Mouse (Mus musculus) stomach, postnatal 0 days (tissue): Measurements from ENCODE around the gene P2ry2. TPM values are rescaled to one million over a fixed set of nuclear protein-coding genes. Genes with fewer than 3 reads are reported as not detected.
A peak's percentile ranks its signal among the peaks of the same experiment; 100 is the strongest.

Source experiments
- ATAC-seq: fragments of 200-750 bp; cut with Nextera tagmentation; 2 replicates; pipeline ENCODE4 v1.8.0; 2017; ENCODE audit not compliant: low FRiP score, low TSS enrichment
- DNase-seq: peaks from one replicate; pipeline ENCODE4 v3.0.0-alpha.2; 2016; ENCODE audit warnings: low spot score
- H3K27ac ChIP-seq: fragments of 300-500 bp; sonication (generic); replicated peaks from 2 replicates; pipeline ENCODE4 v1.5.1; 2014; ENCODE audit warnings: mild to moderate bottlenecking, control low read depth
- H3K27me3 ChIP-seq: fragments of 300-500 bp; sonication (generic); 2 replicates; pipeline ENCODE4 v1.6.1; 2014; ENCODE audit warnings: low read length; ENCODE audit not compliant: control insufficient read depth, insufficient read depth
- H3K36me3 ChIP-seq: fragments of 300-500 bp; sonication (generic); 2 replicates; pipeline ENCODE4 v1.6.1; 2014; ENCODE audit warnings: low read length, mixed read lengths; ENCODE audit not compliant: control insufficient read depth, insufficient read depth
- H3K4me1 ChIP-seq: fragments of 300-500 bp; sonication (generic); replicated peaks from 2 replicates; pipeline ENCODE4 v1.6.1; 2014; ENCODE audit warnings: antibody characterized with exemption; ENCODE audit not compliant: control insufficient read depth, insufficient read depth
- H3K4me2 ChIP-seq: fragments of 300-500 bp; sonication (generic); replicated peaks from 2 replicates; pipeline ENCODE4 v1.6.1; 2014; ENCODE audit warnings: low read depth, mild to moderate bottlenecking, control low read depth, moderate library complexity
- H3K4me3 ChIP-seq: fragments of 300-500 bp; sonication (generic); 2 replicates; pipeline ENCODE4 v1.5.1; 2014; ENCODE audit warnings: low read depth, low read length, control low read depth
- H3K9ac ChIP-seq: fragments of 300-500 bp; sonication (generic); 2 replicates; pipeline ENCODE4 v1.6.1; 2014; ENCODE audit warnings: mild to moderate bottlenecking, low read length, control low read depth, mixed read lengths
- H3K9me3 ChIP-seq: fragments of 300-500 bp; sonication (generic); 2 replicates; pipeline ENCODE4 v1.6.1; 2016; ENCODE audit warnings: low read length; ENCODE audit not compliant: control insufficient read depth
- CTCF ChIP-seq: IDR thresholded peaks from 2 replicates; pipeline ENCODE4 v1.5.1; 2016; ENCODE audit warnings: antibody characterized with exemption, low read depth, mild to moderate bottlenecking, moderate library complexity
- EP300 ChIP-seq: optimal IDR thresholded peaks from 2 replicates; pipeline ENCODE3; 2016; ENCODE audit warnings: antibody characterized with exemption
- WGBS: fragments of 180-500 bp; shearing (Covaris S2); extraction: QIAGEN DNeasy Blood & Tissue Kit; methylation state at CpG from one replicate; pipeline ENCODE4 v1.1.7; 2014; 5-methylcytosine and 5-hydroxymethylcytosine counted together
- polyA plus RNA-seq: library from polyadenylated mRNA; unstranded; fragments of >200 nt; fragmentation: Nextera tagmentation; extraction: Ambion mirVana; gene quantifications from 2 replicates; pipeline ENCODE4 v1.2.1, GENCODE M21; 2015

Gene P2ry2
- polyA plus RNA-seq, 1 experiment from 2014 or later, result 5.7 TPM

GRCm38 (mm10) chr7:101017021-101017461 is 4.4 kb upstream of the P2ry2 start:
- WGBS, result 72% methylated on average over 7 of the region's 7 CpGs
- Histone ChIP-seq H3K9me3 (no peaks in the 10 kb centered on the region), H3K27ac (no peak overlapping the region), H3K4me2 (no peak overlapping the region), H3K4me3 (no peak overlapping the region), H3K36me3 (no peaks in the 10 kb centered on the region), H3K4me1 (no peaks in the 10 kb centered on the region), H3K27me3 (peaks cover 3% of the 10 kb centered on the region; the same call in 1 of the 2 replicates), H3K9ac (no peak overlapping the region)
- DNase-seq, result no peak
- peak; percentile 35; the same call in 1 of the 2 replicates for ATAC-seq
- TF ChIP-seq CTCF (no peak), EP300 (no peak)

- H3K27me3 ChIP-seq, result peaks cover 3% of the 10 kb centered on the region; the same call in 1 of the 2 replicates
- no peaks in the 10 kb centered on the region for H3K36me3 ChIP-seq
- DNase-seq, result no peak
- no peak for ATAC-seq
- H3K9ac ChIP-seq, result no peak overlapping the region
- H3K9me3 ChIP-seq, result no peaks in the 10 kb centered on the region
- no peak overlapping the region for H3K27ac ChIP-seq
- no peak overlapping the region for H3K4me2 ChIP-seq
- H3K4me3 ChIP-seq, result no peak overlapping the region
- WGBS, result 75% methylated on average over 1 of the region's 1 CpGs
- no peaks in the 10 kb centered on the region for H3K4me1 ChIP-seq
- TF ChIP-seq CTCF, result no peak
- no peak for TF ChIP-seq EP300
Observed at GRCm38 (mm10) chr7:101014985-101015384, 2.3 kb upstream of the P2ry2 start.

GRCm38 (mm10) chr7:101014041-101014440 is 1.4 kb upstream of the P2ry2 start:
- ATAC-seq (no peak), DNase-seq (no peak)
- WGBS, result 57% methylated on average over 9 of the region's 9 CpGs
- Histone ChIP-seq H3K9ac (no peak overlapping the region), H3K9me3 (no peaks in the 10 kb centered on the region), H3K4me3 (no peak overlapping the region), H3K27ac (no peak overlapping the region), H3K27me3 (peaks cover 3% of the 10 kb centered on the region; the same call in 1 of the 2 replicates), H3K4me2 (no peak overlapping the region), H3K4me1 (no peaks in the 10 kb centered on the region), H3K36me3 (no peaks in the 10 kb centered on the region)
- TF ChIP-seq CTCF, result no peak
- TF ChIP-seq EP300, result no peak

GRCm38 (mm10) chr7:101011681-101012367 is 842 bp downstream of the P2ry2 start:
- ATAC-seq (peak; percentile 91), DNase-seq (peak; percentile 80)
- peak overlapping the region; percentile 30; the same call in 1 of the 2 replicates for H3K27ac ChIP-seq
- WGBS, result under 1% methylated on average over 53 of the region's 53 CpGs
- TF ChIP-seq EP300, result no peak
- TF ChIP-seq CTCF, result no peak
- peak overlapping the region; percentile 96 for H3K4me2 ChIP-seq
- peak overlapping the region; percentile 51 for H3K4me3 ChIP-seq
- H3K27me3 ChIP-seq, result peaks cover 3% of the 10 kb centered on the region; the same call in 1 of the 2 replicates
- no peaks in the 10 kb centered on the region for H3K36me3 ChIP-seq
- no peaks in the 10 kb centered on the region for H3K9me3 ChIP-seq
- peak overlapping the region; percentile 54 for H3K9ac ChIP-seq
- no peaks in the 10 kb centered on the region for H3K4me1 ChIP-seq

GRCm38 (mm10) chr7:101010741-101011140 is 1.9 kb downstream of the P2ry2 start:
- H3K4me2 ChIP-seq, result no peak overlapping the region; the same call in 1 of the 2 replicates
- H3K9ac ChIP-seq, result no peak overlapping the region

GRCm38 (mm10) chr7:101006201-101006600 is 6.5 kb downstream of the P2ry2 start:
- Histone ChIP-seq H3K36me3 (no peaks in the 10 kb centered on the region), H3K9ac (no peak overlapping the region), H3K9me3 (no peaks in the 10 kb centered on the region), H3K4me3 (no peak overlapping the region), H3K27ac (no peak overlapping the region), H3K4me2 (no peak overlapping the region), H3K27me3 (no peaks in the 10 kb centered on the region; the same call in 1 of the 2 replicates), H3K4me1 (no peaks in the 10 kb centered on the region)
- TF ChIP-seq EP300, result no peak
- TF ChIP-seq CTCF, result no peak
- ATAC-seq, result no peak
- no peak for DNase-seq
- 77% methylated on average over 2 of the region's 2 CpGs for whole genome bisulfite sequencing

More at GRCm38 (mm10) chr7:101010741-101011140, 1.9 kb downstream of the P2ry2 start:
- no peak for DNase-seq
- Histone ChIP-seq H3K4me1 (no peaks in the 10 kb centered on the region), H3K36me3 (no peaks in the 10 kb centered on the region), H3K9me3 (no peaks in the 10 kb centered on the region), H3K4me3 (peak overlapping the region; percentile 51; the same call in 1 of the 2 replicates), H3K27ac (no peak overlapping the region), H3K27me3 (peaks cover 3% of the 10 kb centered on the region; the same call in 1 of the 2 replicates)
- ATAC-seq, result no peak
- WGBS, result 87% methylated on average over 3 of the region's 3 CpGs
- TF ChIP-seq CTCF (no peak), EP300 (no peak)
